Mouse (Mus musculus): ENCODE measurements around the gene Pax6.

GRCm38 (mm10) chr2:105698631-105699030 is 29.9 kb downstream of the Pax6 start:
- TF ChIP-seq CTCF (IDR thresholded peaks at IDR 0.05; ENCODE audit: extremely low read depth, insufficient read length, insufficient replicate concordance, low read depth, low read length): no peak
- no peak for TF ChIP-seq POLR2A (IDR thresholded peaks at IDR 0.05; ENCODE audit: low read depth, low read length)

Measured in small intestine, adult 2 months (tissue).